Mouse (Mus musculus) megakaryocyte, embryonic 14.5 days (primary cell): Measurements from ENCODE around the gene Erc1.

Experiments
- FLI1 ChIP-seq: IDR thresholded peaks from 2 replicates; pipeline ENCODE4 v1.6.1; 2012; ENCODE audit warnings: low read length, inconsistent platforms, mixed read lengths
- GATA1 ChIP-seq: IDR thresholded peaks from 3 replicates; pipeline ENCODE4 v1.6.1; 2012; ENCODE audit warnings: mixed read lengths, low read length, inconsistent platforms, borderline replicate concordance

DNA sequence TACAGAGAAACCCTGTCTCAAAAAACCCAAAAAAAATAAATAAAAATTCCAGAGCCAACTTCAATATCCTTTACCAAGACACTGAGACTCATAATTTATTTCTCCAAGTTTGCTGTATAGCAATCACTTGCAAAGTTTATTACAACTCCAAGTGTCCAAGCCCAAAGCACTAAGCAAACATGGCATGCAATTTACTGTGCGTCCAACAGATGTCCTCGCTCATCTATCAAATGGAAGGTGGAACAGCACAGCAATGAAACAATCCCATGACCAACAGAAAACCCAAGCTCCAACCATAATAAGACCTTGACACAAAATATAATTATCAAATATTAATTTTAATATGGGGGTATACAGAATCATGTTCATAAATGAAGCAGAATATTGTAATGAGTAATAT lies 55.4 kb downstream of the Erc1 start:
- TF ChIP-seq GATA1 (no peak), FLI1 (no peak)
